Mouse (Mus musculus): ENCODE measurements around the gene Gimap1. TPM values are rescaled to one million over a fixed set of nuclear protein-coding genes. Genes with fewer than 3 reads are reported as not detected.

The Gimap1 gene
- polyA plus RNA-seq (2015; fragmentation: Nextera tagmentation; extraction: Ambion mirVana): 5.9 and 7.3 TPM in 2 replicates

- Histone ChIP-seq H3K27me3 (peaks cover 42% of the 10 kb centered on the region), H3K9ac (no peak within 1 kb of the TSS), H3K4me3 (no peak within 1 kb of the TSS), H3K9me3 (no peaks in the 10 kb centered on the region), H3K27ac (no peak within 1 kb of the TSS), H3K4me2 (no peak within 1 kb of the TSS), H3K4me1 (replicated peaks) (peaks cover 17% of the 10 kb centered on the region), H3K36me3 (no peaks in the 10 kb centered on the region)
- WGBS: 87% methylated on average over 15 of the region's 15 CpGs
- ATAC-seq (ENCODE audit: low FRiP score): no peak
Measured at GRCm38 (mm10) chr6:48738961-48739779, at the start of gene Gimap1. Gene Gimap1 (plus strand): TSS chr6:48739054.

GRCm38 (mm10) chr6:48689320-48689719 lies 49.5 kb upstream of the Gimap1 start:
- 90% methylated on average over 2 of the region's 2 CpGs for WGBS
- no peak overlapping the region for H3K9ac ChIP-seq
- no peaks in the 10 kb centered on the region for H3K36me3 ChIP-seq
- no peak overlapping the region for H3K4me3 ChIP-seq
- no peak for ATAC-seq (ENCODE audit: low FRiP score)
- no peak overlapping the region for H3K4me2 ChIP-seq
- no peaks in the 10 kb centered on the region for H3K9me3 ChIP-seq
- H3K27ac ChIP-seq: no peak overlapping the region
- H3K27me3 ChIP-seq: no peaks in the 10 kb centered on the region
- no peaks in the 10 kb centered on the region for H3K4me1 ChIP-seq (replicated peaks)

GRCm38 (mm10) chr6:48692962-48693361 lies 45.9 kb upstream of the Gimap1 start:
- Histone ChIP-seq H3K4me2 (no peak overlapping the region), H3K4me1 (replicated peaks) (no peaks in the 10 kb centered on the region), H3K9ac (no peak overlapping the region), H3K27ac (no peak overlapping the region), H3K36me3 (no peaks in the 10 kb centered on the region), H3K9me3 (no peaks in the 10 kb centered on the region), H3K27me3 (no peaks in the 10 kb centered on the region), H3K4me3 (no peak overlapping the region)
- WGBS: 89% methylated on average over 6 of the region's 6 CpGs
- no peak for ATAC-seq (ENCODE audit: low FRiP score)

DNA sequence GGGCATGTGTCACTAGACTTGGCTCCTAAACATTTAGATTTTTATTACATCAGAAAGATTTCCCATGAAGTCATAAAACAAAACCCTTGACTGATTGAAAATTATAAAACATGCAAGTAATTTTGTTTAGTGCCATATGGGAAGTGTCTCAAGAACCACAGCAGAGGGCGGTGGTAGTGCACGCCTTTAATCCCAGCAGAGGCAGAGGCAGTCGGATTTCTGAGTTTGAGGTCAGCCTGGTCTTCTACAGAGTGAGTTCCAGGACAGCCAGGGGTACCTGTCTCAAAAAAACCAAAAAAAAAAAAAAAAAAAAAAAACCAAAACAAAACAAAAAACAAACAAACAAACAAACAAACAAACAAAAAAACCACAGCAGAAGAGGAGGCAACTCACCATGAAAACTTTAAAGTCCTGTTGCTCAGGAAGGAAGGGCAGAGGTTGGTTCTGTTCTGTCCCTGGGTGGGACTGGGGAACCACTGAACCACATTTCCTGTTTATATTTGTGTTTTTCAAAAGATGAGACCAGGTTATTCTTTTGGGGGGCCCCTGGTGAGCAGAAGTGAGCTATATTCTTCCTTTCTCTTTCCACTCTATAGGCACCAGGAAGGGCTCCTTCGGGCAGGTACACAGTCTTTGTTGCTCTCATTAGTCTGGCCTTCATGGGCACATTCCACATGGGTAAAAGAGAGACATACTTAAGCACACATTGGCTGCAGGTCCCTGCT lies 41.9 kb upstream of the Gimap1 start:
- H3K27me3 ChIP-seq: no peaks in the 10 kb centered on the region
- H3K4me2 ChIP-seq: no peak overlapping the region
- no peaks in the 10 kb centered on the region for H3K9me3 ChIP-seq
- no peaks in the 10 kb centered on the region for H3K36me3 ChIP-seq
- ATAC-seq (ENCODE audit: low FRiP score): no peak
- H3K27ac ChIP-seq: no peak overlapping the region
- no peaks in the 10 kb centered on the region for H3K4me1 ChIP-seq (replicated peaks)
- WGBS: 86% methylated on average over 4 of the region's 4 CpGs
- H3K4me3 ChIP-seq: no peak overlapping the region
- no peak overlapping the region for H3K9ac ChIP-seq

DNA sequence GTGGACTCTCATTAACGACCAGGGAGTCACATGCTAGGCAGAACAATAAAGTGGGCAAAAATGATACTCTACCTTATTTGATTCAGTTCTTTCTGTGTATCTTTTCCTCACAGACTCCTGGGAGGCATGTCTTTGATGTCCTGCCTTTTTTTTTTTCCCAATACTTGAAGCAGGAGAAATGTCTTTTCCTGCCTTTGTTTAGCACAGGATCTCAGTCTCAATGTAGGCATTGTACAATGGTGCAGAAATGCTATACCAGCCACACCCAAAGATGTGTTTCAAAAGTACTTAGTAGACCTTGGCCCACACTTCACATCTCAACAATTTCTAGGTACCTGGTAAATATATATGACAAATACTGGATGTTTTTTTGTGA lies 41.3 kb upstream of the Gimap1 start:
- Histone ChIP-seq H3K27ac (no peak overlapping the region), H3K9ac (no peak overlapping the region), H3K27me3 (no peaks in the 10 kb centered on the region), H3K4me2 (no peak overlapping the region), H3K9me3 (no peaks in the 10 kb centered on the region), H3K36me3 (no peaks in the 10 kb centered on the region), H3K4me1 (replicated peaks) (no peaks in the 10 kb centered on the region), H3K4me3 (no peak overlapping the region)
- ATAC-seq (ENCODE audit: low FRiP score): no peak
- 61% methylated on average over 1 of the region's 1 CpGs for WGBS

DNA sequence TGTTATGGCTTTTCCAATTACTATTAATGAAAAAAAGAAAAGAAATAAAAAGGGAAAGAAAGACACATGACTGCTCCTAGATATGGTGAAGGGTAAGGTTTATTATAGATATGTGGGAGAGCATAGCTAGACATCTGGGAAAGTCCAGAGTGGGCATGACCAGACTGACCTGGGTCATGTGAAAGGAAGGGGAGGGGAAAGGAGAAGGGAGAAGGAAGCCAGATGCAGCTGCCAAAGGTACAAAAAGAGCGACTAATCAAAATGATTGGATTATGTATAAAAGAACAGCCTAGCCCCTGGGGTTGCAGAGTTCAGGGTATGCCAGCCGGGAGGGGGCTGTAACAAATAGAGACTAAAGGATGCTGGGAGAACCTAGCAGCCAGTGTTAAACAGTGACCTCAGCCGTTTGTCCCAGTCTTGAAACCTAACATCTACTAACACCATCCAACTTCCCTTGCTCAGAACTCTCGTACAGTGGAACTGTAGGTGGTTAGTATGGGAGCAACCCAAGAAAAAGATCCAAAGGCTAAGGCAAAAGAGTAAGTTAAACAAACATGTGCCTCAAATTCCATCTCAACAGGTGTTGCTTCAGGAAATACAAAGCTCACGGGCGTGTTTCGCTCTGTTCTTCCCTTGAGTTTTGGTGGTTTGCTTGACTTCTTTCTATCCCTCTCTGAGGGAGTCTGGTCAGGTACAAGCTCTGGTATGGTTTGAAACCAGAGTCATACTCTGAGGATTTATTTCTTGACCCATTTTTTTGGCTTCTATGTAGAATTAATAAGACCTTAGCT lies 40.6 kb upstream of the Gimap1 start:
- no peaks in the 10 kb centered on the region for H3K4me1 ChIP-seq (replicated peaks)
- ATAC-seq (ENCODE audit: low FRiP score): no peak
- H3K4me2 ChIP-seq: no peak overlapping the region
- H3K4me3 ChIP-seq: no peak overlapping the region
- WGBS: 86% methylated on average over 7 of the region's 7 CpGs
- no peak overlapping the region for H3K9ac ChIP-seq
- no peaks in the 10 kb centered on the region for H3K36me3 ChIP-seq
- no peaks in the 10 kb centered on the region for H3K9me3 ChIP-seq
- H3K27me3 ChIP-seq: no peaks in the 10 kb centered on the region
- H3K27ac ChIP-seq: no peak overlapping the region

- no peaks in the 10 kb centered on the region for H3K27me3 ChIP-seq
- H3K4me3 ChIP-seq: no peak overlapping the region
- no peaks in the 10 kb centered on the region for H3K9me3 ChIP-seq
- no peaks in the 10 kb centered on the region for H3K36me3 ChIP-seq
- 87% methylated on average over 3 of the region's 3 CpGs for WGBS
- H3K27ac ChIP-seq: no peak overlapping the region
- H3K9ac ChIP-seq: no peak overlapping the region
- no peak overlapping the region for H3K4me2 ChIP-seq
- no peaks in the 10 kb centered on the region for H3K4me1 ChIP-seq (replicated peaks)
- no peak for ATAC-seq (ENCODE audit: low FRiP score)
Measured at GRCm38 (mm10) chr6:48698888-48699287, 40.0 kb upstream of the Gimap1 start.

- H3K4me2 ChIP-seq: no peak overlapping the region
- no peak overlapping the region for H3K27ac ChIP-seq
- H3K36me3 ChIP-seq: no peaks in the 10 kb centered on the region
- H3K27me3 ChIP-seq: no peaks in the 10 kb centered on the region
- 63% methylated on average over 5 of the region's 5 CpGs for WGBS
- ATAC-seq (ENCODE audit: low FRiP score): no peak
- H3K9ac ChIP-seq: no peak overlapping the region
- no peaks in the 10 kb centered on the region for H3K9me3 ChIP-seq
- no peak overlapping the region for H3K4me3 ChIP-seq
- H3K4me1 ChIP-seq (replicated peaks): no peaks in the 10 kb centered on the region
Measured at GRCm38 (mm10) chr6:48700251-48701075, 38.4 kb upstream of the Gimap1 start.

DNA sequence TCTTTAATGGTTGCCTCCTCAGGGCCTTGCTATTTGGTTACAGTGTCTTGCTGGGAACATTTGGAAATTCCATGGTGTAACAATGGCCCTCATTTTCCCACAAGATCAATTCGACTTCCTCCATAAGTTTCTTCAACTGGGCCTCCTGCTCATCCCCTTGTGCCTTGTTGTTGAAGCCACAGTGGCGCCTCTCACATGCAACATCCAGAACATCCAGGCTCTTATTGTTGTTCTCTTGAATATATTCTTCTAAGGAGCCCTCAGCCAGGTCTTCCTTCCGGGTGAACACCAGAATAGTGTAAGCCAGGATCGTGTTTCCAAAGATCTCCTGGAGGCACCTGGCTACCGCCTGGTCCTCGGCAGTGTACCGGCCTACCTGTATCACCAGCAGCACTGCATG lies 36.7 kb upstream of the Gimap1 start:
- no peak overlapping the region for H3K4me3 ChIP-seq
- H3K36me3 ChIP-seq: no peaks in the 10 kb centered on the region
- H3K9ac ChIP-seq: no peak overlapping the region
- 87% methylated on average over 7 of the region's 7 CpGs for WGBS
- no peaks in the 10 kb centered on the region for H3K4me1 ChIP-seq (replicated peaks)
- no peaks in the 10 kb centered on the region for H3K9me3 ChIP-seq
- ATAC-seq (ENCODE audit: low FRiP score): no peak
- no peaks in the 10 kb centered on the region for H3K27me3 ChIP-seq
- no peak overlapping the region for H3K27ac ChIP-seq
- H3K4me2 ChIP-seq: no peak overlapping the region

- no peak overlapping the region for H3K27ac ChIP-seq
- H3K27me3 ChIP-seq: no peaks in the 10 kb centered on the region
- H3K9ac ChIP-seq: no peak overlapping the region
- no peak overlapping the region for H3K4me2 ChIP-seq
- no peaks in the 10 kb centered on the region for H3K4me1 ChIP-seq (replicated peaks)
- H3K4me3 ChIP-seq: no peak overlapping the region
- no peaks in the 10 kb centered on the region for H3K9me3 ChIP-seq
- WGBS: 77% methylated on average over 5 of the region's 5 CpGs
- no peaks in the 10 kb centered on the region for H3K36me3 ChIP-seq
- no peak for ATAC-seq (ENCODE audit: low FRiP score)
Measured at GRCm38 (mm10) chr6:48702601-48703000, 36.3 kb upstream of the Gimap1 start.

DNA sequence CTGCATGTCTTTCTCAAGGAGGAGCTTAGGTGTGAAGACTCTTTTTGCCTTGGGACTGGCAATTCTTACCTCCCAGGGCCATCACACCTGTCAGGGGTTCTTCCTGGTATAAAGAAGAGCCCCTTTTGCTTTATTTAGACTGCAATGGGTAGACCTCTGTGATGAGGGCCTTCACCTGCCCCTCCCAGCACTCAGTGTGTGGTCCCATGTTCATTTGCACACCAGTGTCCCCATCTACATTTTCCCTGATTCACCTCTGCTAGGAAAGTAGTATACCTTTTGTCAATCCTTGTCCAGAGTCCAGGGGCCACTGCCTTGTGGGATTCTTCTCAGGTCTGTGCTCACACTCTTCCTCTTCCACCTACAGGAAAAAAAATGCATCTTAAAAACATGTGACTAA lies 34.7 kb upstream of the Gimap1 start:
- ATAC-seq (ENCODE audit: low FRiP score): no peak
- H3K4me2 ChIP-seq: no peak overlapping the region
- H3K27me3 ChIP-seq: no peaks in the 10 kb centered on the region
- no peak overlapping the region for H3K27ac ChIP-seq
- no peak overlapping the region for H3K4me3 ChIP-seq
- no peaks in the 10 kb centered on the region for H3K4me1 ChIP-seq (replicated peaks)
- no peaks in the 10 kb centered on the region for H3K36me3 ChIP-seq
- H3K9ac ChIP-seq: no peak overlapping the region
- H3K9me3 ChIP-seq: no peaks in the 10 kb centered on the region

GRCm38 (mm10) chr6:48706130-48706529 lies 32.7 kb upstream of the Gimap1 start:
- no peaks in the 10 kb centered on the region for H3K9me3 ChIP-seq
- no peak for ATAC-seq (ENCODE audit: low FRiP score)
- no peaks in the 10 kb centered on the region for H3K36me3 ChIP-seq
- no peak overlapping the region for H3K27ac ChIP-seq
- 55% methylated on average over 3 of the region's 3 CpGs for WGBS
- no peaks in the 10 kb centered on the region for H3K4me1 ChIP-seq (replicated peaks)
- H3K4me2 ChIP-seq: no peak overlapping the region
- H3K9ac ChIP-seq: no peak overlapping the region
- no peaks in the 10 kb centered on the region for H3K27me3 ChIP-seq
- no peak overlapping the region for H3K4me3 ChIP-seq
